Mouse (Mus musculus) liver, embryonic 11.5 days (tissue): Measurements from ENCODE around the gene Atp11c. TPM values are rescaled to one million over a fixed set of nuclear protein-coding genes. Genes with fewer than 3 reads are reported as not detected.

Source experiments
- ATAC-seq: fragments of 200-750 bp; cut with Nextera tagmentation; replicated peaks from 2 replicates; pipeline ENCODE4 v1.8.0; 2017; ENCODE audit warnings: moderate number of reproducible peaks, mild to moderate bottlenecking, moderate TSS enrichment, moderate library complexity; ENCODE audit not compliant: low FRiP score
- DNase-seq: peaks from one replicate; pipeline ENCODE4 v3.0.0-alpha.2; 2017; ENCODE audit warnings: low spot score
- H3K27ac ChIP-seq: fragments of 300-500 bp; sonication (generic); 2 replicates; pipeline ENCODE4 v1.5.1; 2014; ENCODE audit warnings: mild to moderate bottlenecking, low read depth, low read length, control low read depth
- H3K27me3 ChIP-seq: fragments of 300-500 bp; sonication (generic); replicated peaks from 2 replicates; pipeline ENCODE4 v1.6.1; 2014; ENCODE audit warnings: low read length, mixed read lengths; ENCODE audit not compliant: control insufficient read depth, insufficient read depth
- H3K36me3 ChIP-seq: fragments of 300-500 bp; sonication (generic); 2 replicates; pipeline ENCODE4 v1.6.1; 2014; ENCODE audit warnings: mild to moderate bottlenecking, low read length, moderate library complexity, mixed read lengths; ENCODE audit not compliant: control insufficient read depth, insufficient read depth
- H3K4me1 ChIP-seq: fragments of 300-500 bp; sonication (generic); replicated peaks from 2 replicates; pipeline ENCODE4 v1.6.1; 2014; ENCODE audit warnings: low read length, mixed read lengths; ENCODE audit not compliant: control insufficient read depth, insufficient read depth
- H3K4me2 ChIP-seq: fragments of 300-500 bp; sonication (generic); 2 replicates; pipeline ENCODE4 v1.6.1; 2014; ENCODE audit warnings: mild to moderate bottlenecking, control low read depth, moderate library complexity
- H3K4me3 ChIP-seq: fragments of 300-500 bp; sonication (generic); 2 replicates; pipeline ENCODE4 v1.5.1; 2014; ENCODE audit warnings: low read depth, low read length, control low read depth
- H3K9ac ChIP-seq: fragments of 300-500 bp; sonication (generic); 2 replicates; pipeline ENCODE4 v1.6.1; 2014; ENCODE audit warnings: low read depth, low read length, control low read depth
- H3K9me3 ChIP-seq: fragments of 300-500 bp; sonication (generic); 2 replicates; pipeline ENCODE4 v1.6.1; 2016; ENCODE audit warnings: low read length, inconsistent platforms, mixed read lengths; ENCODE audit not compliant: control insufficient read depth
- WGBS: fragments of 180-500 bp; shearing (Covaris S2); extraction: QIAGEN DNeasy Blood & Tissue Kit; methylation state at CpG from one replicate; pipeline ENCODE4 v1.1.7; 2014; 5-methylcytosine and 5-hydroxymethylcytosine counted together
- polyA plus RNA-seq: library from polyadenylated mRNA; unstranded; fragments of >200 nt; fragmentation: Nextera tagmentation; extraction: Ambion mirVana; gene quantifications from 2 replicates; pipeline ENCODE4 v1.2.1, GENCODE M21; 2014

The Atp11c gene
- polyA plus RNA-seq: 8.3 and 10.4 TPM in 2 replicates

GRCm38 (mm10) chrX:60592598-60592997, at the start of gene Atp11c:
Atp11c (minus strand) TSS chrX:60592698.
- no peaks in the 10 kb centered on the region for H3K36me3 ChIP-seq
- 73% methylated on average over 2 of the region's 2 CpGs for WGBS
- H3K4me3 ChIP-seq: no peak within 1 kb of the TSS
- no peak within 1 kb of the TSS for H3K4me2 ChIP-seq
- H3K27me3 ChIP-seq: no peaks in the 10 kb centered on the region
- DNase-seq: no peak
- ATAC-seq: no peak
- no peak within 1 kb of the TSS for H3K9ac ChIP-seq
- no peak within 1 kb of the TSS for H3K27ac ChIP-seq
- no peaks in the 10 kb centered on the region for H3K9me3 ChIP-seq
- no peaks in the 10 kb centered on the region for H3K4me1 ChIP-seq

GRCm38 (mm10) chrX:60609202-60609601, 16.7 kb upstream of the Atp11c start:
- no peaks in the 10 kb centered on the region for H3K36me3 ChIP-seq
- no peak for DNase-seq
- WGBS: 34% methylated on average over 3 of the region's 3 CpGs

GRCm38 (mm10) chrX:60570539-60570938, 22.0 kb downstream of the Atp11c start:
- no peaks in the 10 kb centered on the region for H3K4me1 ChIP-seq
- H3K9me3 ChIP-seq: no peaks in the 10 kb centered on the region
- 46% methylated on average over 1 of the region's 1 CpGs for WGBS
- H3K4me3 ChIP-seq: no peak overlapping the region
- no peak overlapping the region for H3K9ac ChIP-seq
- H3K27ac ChIP-seq: no peak overlapping the region
- no peaks in the 10 kb centered on the region for H3K27me3 ChIP-seq
- no peaks in the 10 kb centered on the region for H3K36me3 ChIP-seq
- ATAC-seq (no peak), DNase-seq (no peak)
- no peak overlapping the region for H3K4me2 ChIP-seq

More at GRCm38 (mm10) chrX:60609202-60609601, 16.7 kb upstream of the Atp11c start:
- no peaks in the 10 kb centered on the region for H3K4me1 ChIP-seq
- no peak overlapping the region for H3K27ac ChIP-seq
- ATAC-seq: no peak
- no peak overlapping the region for H3K4me2 ChIP-seq
- H3K4me3 ChIP-seq: no peak overlapping the region
- H3K27me3 ChIP-seq: no peaks in the 10 kb centered on the region
- H3K9ac ChIP-seq: no peak overlapping the region
- H3K9me3 ChIP-seq: no peaks in the 10 kb centered on the region

- ATAC-seq (no peak), DNase-seq (no peak)
- Histone ChIP-seq H3K9me3 (no peaks in the 10 kb centered on the region), H3K4me3 (no peak overlapping the region), H3K27me3 (no peaks in the 10 kb centered on the region), H3K4me2 (no peak overlapping the region), H3K9ac (no peak overlapping the region), H3K36me3 (no peaks in the 10 kb centered on the region), H3K4me1 (no peaks in the 10 kb centered on the region), H3K27ac (no peak overlapping the region)
Observed at GRCm38 (mm10) chrX:60569047-60569446, 23.5 kb downstream of the Atp11c start.

GRCm38 (mm10) chrX:60555242-60555641, 37.3 kb downstream of the Atp11c start:
- no peak overlapping the region for H3K4me3 ChIP-seq
- DNase-seq: no peak
- no peak overlapping the region for H3K9ac ChIP-seq
- no peak overlapping the region for H3K4me2 ChIP-seq
- H3K27me3 ChIP-seq: no peaks in the 10 kb centered on the region
- no peak overlapping the region for H3K27ac ChIP-seq
- H3K4me1 ChIP-seq: no peaks in the 10 kb centered on the region
- no peak for ATAC-seq
- H3K9me3 ChIP-seq: no peaks in the 10 kb centered on the region
- 60% methylated on average over 4 of the region's 4 CpGs for WGBS
- no peaks in the 10 kb centered on the region for H3K36me3 ChIP-seq

- peak; percentile 38 for DNase-seq
- Histone ChIP-seq H3K9me3 (no peaks in the 10 kb centered on the region), H3K4me1 (no peaks in the 10 kb centered on the region), H3K9ac (no peak overlapping the region), H3K4me3 (peak overlapping the region; percentile 51), H3K4me2 (peak overlapping the region; percentile 65), H3K27me3 (peaks cover 27% of the 10 kb centered on the region), H3K27ac (no peak overlapping the region), H3K36me3 (no peaks in the 10 kb centered on the region)
- peak; percentile 65 for ATAC-seq
- WGBS: 15% methylated on average over 60 of the region's 113 CpGs
Observed at GRCm38 (mm10) chrX:60547444-60548304, 44.8 kb downstream of the Atp11c start.

- Histone ChIP-seq H3K4me1 (no peaks in the 10 kb centered on the region), H3K36me3 (no peaks in the 10 kb centered on the region), H3K9ac (no peak overlapping the region), H3K27me3 (peaks cover 27% of the 10 kb centered on the region), H3K4me2 (peak overlapping the region; percentile 65), H3K4me3 (peak overlapping the region; percentile 51), H3K9me3 (no peaks in the 10 kb centered on the region), H3K27ac (no peak overlapping the region)
- 10% methylated on average over 16 of the region's 16 CpGs for WGBS
- ATAC-seq: no peak
- DNase-seq: no peak
Observed at GRCm38 (mm10) chrX:60547098-60547443, 45.4 kb downstream of the Atp11c start.

- H3K36me3 ChIP-seq: no peaks in the 10 kb centered on the region
- no peak overlapping the region for H3K4me3 ChIP-seq
- no peak for DNase-seq
- no peak overlapping the region for H3K9ac ChIP-seq
- no peaks in the 10 kb centered on the region for H3K4me1 ChIP-seq
- H3K27ac ChIP-seq: no peak overlapping the region
- H3K4me2 ChIP-seq: no peak overlapping the region
- WGBS: 53% methylated on average over 3 of the region's 3 CpGs
- H3K9me3 ChIP-seq: no peaks in the 10 kb centered on the region
- peaks cover 27% of the 10 kb centered on the region for H3K27me3 ChIP-seq
- no peak for ATAC-seq
Observed at GRCm38 (mm10) chrX:60545906-60546305, 46.6 kb downstream of the Atp11c start.

- DNase-seq: no peak
- Histone ChIP-seq H3K27me3 (peaks cover 27% of the 10 kb centered on the region), H3K4me2 (no peak overlapping the region), H3K9ac (no peak overlapping the region), H3K27ac (no peak overlapping the region), H3K4me3 (no peak overlapping the region), H3K9me3 (no peaks in the 10 kb centered on the region), H3K4me1 (no peaks in the 10 kb centered on the region), H3K36me3 (no peaks in the 10 kb centered on the region)
- no peak for ATAC-seq
- WGBS: 40% methylated on average over 1 of the region's 1 CpGs
Observed at GRCm38 (mm10) chrX:60545444-60545843, 47.1 kb downstream of the Atp11c start.
